Mouse (Mus musculus) megakaryocyte, adult 5-6 weeks (primary cell): ENCODE results near the gene Entpd2. TPM values are rescaled to one million over a fixed set of nuclear protein-coding genes. Genes with fewer than 3 reads are reported as not detected.
"Not testable (repeated sequence)": the region's sequence is repeated elsewhere in the genome, so short reads cannot be mapped to it uniquely, and the experiment has no call there.

Experiments used
- ATAC-seq: 2 replicates; pipeline ENCODE4 v1.8.0; 2016; ENCODE audit warnings: mild to moderate bottlenecking, inconsistent platforms; ENCODE audit not compliant: poor library complexity, severe bottlenecking
- total RNA-seq, 2 experiments: library from RNA; stranded (forward) in 1 of 2; stranded (reverse) in 1 of 2; fragments of 153-499, 151-499 nt in 1 of 2; fragments of 221-1000, 200-1000 nt in 1 of 2; gene quantifications; 2 replicates each; pipeline versions ENCODE4 v1.2.3 to v1.2.4; 2015 to 2017

The Entpd2 gene
- total RNA-seq, 2 experiments from 2014 or later: not detected

DNA sequence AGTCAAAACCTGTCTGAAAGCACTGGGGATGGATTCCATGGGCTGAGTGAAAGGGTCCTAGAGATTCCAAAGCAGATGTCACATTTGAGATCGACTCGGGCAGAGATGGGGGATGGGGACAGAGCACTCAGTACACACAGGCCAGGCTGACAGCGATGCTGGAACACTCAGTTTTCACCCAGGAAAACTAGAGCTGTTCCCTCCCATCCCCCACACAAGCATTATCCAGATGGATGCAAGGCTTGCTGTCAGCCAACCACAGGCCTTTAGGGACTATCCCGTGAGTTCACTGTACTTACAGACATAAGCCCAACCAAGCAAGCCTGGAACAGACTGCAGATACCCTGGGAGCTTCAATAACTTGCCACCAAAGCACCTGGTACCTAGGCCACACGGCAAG is 4.4 kb upstream of the Entpd2 start:
- no peak for ATAC-seq

DNA sequence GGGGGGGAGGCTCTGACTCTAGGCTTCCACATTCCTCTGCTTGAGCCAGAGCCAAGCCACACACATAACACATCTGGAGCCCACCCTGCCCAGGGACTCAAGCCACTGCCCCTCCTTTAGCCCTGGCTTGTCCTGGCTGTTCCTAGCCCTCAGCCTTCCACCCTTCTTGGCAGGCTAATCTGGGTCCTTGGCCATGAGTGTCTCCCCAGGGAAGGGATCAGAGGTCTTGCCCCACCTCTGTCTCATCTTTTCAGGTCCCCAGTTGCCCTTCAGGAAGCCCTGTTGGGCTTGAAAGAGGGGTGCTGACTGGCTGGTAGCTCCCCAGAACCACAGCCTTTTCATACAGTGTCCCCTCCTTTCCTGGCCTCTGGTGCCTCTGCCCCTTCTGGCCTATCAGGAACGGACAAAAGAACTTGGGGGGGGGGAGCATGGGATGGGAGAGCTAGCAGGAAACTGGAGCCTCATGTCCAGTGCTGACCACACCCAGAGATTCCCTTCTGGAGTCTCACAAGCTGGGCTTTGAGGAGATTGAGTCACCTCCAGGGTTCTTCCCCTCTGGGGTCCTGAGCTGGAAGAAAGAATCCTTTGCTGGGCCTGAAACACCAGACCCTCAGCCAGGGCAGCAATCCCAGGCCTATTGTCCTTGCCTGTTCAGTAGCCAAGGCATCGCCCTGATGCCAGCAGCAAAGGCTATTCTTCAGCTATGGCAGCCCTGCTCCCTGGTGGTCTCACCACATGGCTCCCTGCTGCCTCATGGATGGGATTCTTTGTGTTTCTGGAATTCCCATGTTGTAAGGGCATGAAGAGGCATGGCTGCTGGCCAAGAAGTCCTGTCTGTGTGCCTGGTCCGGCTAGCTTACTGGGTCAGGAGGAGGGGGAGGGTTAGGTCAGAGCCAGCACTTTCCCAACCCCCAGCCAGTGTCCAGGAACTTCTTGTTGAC is 1.1 kb upstream of the Entpd2 start:
- no peak for ATAC-seq

GRCm38 (mm10) chr2:25396597-25396983 is 916 bp downstream of the Entpd2 start:
- no peak for ATAC-seq

GRCm38 (mm10) chr2:25397010-25397409 is 1.3 kb downstream of the Entpd2 start:
- no peak for ATAC-seq

- no peak for ATAC-seq
Measured at GRCm38 (mm10) chr2:25398065-25398464, 2.4 kb downstream of the Entpd2 start.

- ATAC-seq: no peak
Measured at GRCm38 (mm10) chr2:25399051-25399450, 3.4 kb downstream of the Entpd2 start, which contains the start of gene Npdc1. Npdc1 (plus strand) TSS chr2:25399351.

DNA sequence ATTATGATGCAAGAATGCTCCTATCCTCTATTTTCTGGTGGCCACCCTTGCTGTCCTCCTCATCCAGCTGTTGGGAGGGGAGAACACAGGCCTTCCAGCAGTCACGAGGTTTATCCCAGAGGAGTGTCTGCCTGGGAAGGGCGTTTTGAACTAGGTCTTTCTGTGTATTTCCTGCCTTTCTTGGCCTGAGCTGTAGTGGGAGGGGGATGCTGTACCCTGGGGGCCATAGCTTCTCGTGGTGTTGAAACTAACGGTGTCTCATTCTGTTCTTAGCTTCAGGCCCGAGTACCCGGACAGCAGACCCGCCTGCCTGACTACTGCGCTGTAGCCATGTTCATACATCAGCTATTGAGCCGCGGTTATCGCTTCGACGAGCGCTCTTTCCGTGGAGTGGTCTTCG is 4.6 kb downstream of the Entpd2 start:
- ATAC-seq: no peak

GRCm38 (mm10) chr2:25400764-25401163 is 5.1 kb downstream of the Entpd2 start:
- ATAC-seq: peak; percentile 53

DNA sequence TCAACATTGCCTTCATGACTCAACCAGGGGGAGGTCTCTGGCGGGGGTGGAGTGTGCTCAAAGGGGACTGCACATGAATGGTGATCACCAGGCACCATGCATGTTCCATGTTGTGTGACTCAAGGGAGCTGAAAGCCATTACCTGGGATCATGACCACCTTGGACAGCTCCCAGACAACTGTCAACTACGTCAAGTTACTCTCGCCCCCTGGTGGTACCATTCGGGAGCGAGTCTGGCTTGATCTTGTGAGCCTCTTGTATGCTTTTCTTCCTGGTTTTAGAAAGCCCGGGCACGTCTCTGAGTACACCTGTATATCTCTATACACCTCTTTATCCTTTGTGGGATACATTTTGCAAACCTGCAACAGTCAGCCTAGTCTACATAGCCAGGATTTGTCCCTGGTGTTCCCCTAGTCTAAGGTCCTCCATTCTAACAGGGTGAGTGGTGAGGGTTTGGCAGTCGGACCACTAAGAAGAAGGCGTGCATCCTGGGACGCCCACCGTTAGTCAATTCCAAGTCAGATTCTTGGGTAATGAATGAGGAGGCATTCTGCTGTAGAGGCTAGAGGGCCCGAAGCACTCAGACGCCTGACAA is 6.8 kb downstream of the Entpd2 start:
- ATAC-seq: peak; percentile 62

GRCm38 (mm10) chr2:25402972-25403601 is 7.4 kb downstream of the Entpd2 start:
- ATAC-seq: no peak

GRCm38 (mm10) chr2:25403994-25404393 is 8.3 kb downstream of the Entpd2 start:
- ATAC-seq: no peak

DNA sequence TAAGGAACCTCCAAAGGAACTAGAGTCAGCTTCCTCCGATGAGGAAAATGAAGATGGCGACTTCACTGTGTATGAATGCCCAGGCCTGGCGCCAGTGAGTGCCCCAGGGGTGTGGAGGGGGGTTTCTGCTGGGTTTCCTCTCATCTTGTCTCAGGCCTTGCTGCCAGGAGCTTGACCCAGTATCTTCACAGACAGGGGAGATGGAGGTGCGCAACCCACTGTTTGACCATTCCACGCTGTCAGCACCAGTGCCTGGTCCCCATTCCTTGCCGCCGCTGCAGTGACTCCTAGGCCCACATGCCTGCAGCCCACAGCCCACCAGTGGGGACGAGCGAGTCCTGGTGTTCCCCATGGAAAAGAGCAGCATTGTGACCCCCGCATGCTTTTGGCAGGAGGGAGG is 13.2 kb downstream of the Entpd2 start:
- no peak for ATAC-seq

DNA sequence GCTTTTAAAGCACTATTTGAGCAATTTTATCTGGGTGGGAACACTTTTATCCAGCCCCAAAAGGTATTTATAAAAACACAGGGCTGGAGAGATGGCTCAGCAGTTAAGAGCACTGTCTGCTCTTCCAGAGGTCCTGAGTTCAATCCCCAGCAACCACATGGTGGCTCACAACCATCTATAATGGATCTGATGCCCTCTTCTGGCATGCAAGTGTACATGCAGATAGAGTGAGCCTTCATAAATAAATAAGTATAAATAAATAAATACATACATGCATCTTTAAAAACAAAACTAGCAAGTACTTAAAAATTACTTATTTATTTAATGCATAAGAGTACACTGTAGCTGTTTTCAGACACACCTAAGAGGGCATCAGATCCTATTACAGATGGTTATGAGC is 17.8 kb downstream of the Entpd2 start:
- ATAC-seq: not testable (repeated sequence)

DNA sequence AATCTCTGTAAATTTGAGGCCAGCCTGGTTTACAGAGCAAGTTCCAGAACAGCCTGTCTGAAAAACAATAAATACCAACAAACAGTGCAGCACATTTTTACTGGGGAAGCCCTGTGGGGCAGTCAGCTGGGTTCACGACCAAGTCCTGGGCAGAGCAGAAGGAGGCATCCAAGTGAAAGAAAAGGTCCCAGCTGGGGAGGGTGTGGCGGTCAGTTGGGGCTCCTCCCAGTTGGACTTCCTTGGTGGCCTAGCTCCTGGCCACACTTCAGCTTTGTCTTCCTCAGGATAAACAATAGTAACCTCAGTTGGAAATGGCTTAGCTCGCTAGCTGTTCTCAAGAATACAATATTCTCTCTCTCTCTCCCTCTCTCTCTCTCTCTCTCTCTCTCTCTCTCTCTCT is 21.8 kb downstream of the Entpd2 start:
- no peak for ATAC-seq

GRCm38 (mm10) chr2:25421896-25422295 is 26.2 kb downstream of the Entpd2 start:
- peak; percentile 33 for ATAC-seq

- ATAC-seq: peak; percentile 77
Measured at GRCm38 (mm10) chr2:25422587-25423410, 27.1 kb downstream of the Entpd2 start, which contains the start of gene Fut7. Fut7 (plus strand) TSS chr2:25423267.

GRCm38 (mm10) chr2:25423626-25424025 is 28.0 kb downstream of the Entpd2 start:
- ATAC-seq: no peak

- no peak for ATAC-seq
Measured at GRCm38 (mm10) chr2:25425481-25425880, 29.8 kb downstream of the Entpd2 start.

DNA sequence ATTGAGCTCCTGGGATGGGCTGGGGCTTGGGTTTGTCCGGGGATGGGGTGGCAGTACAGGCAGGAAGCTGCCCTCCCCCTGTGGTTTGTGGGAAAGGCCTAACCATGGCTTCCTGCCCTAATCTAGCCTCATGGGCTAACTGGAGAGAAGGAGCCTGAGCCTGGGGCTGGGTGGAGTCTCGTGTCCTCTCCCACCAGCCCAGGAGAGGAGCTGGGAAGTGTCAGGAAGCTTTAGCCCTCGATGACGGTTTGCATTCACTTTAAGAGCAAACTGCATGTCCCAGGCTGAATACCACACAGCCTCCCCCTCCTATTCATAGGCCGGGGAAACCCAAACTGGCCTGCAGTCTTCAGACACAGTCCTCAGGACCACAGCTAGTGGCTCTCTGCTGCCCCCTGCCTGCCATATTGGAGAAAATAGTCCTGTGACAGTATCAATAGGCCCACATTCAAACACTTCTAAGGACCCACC is 31.1 kb downstream of the Entpd2 start:
- peak; percentile 38 for ATAC-seq

- no peak for ATAC-seq
Measured at GRCm38 (mm10) chr2:25427256-25427655, 31.6 kb downstream of the Entpd2 start.
